Mouse (Mus musculus) neural tube, embryonic 12.5 days (tissue): Measurements from ENCODE around the gene Cyp11a1. TPM values are rescaled to one million over a fixed set of nuclear protein-coding genes. Genes with fewer than 3 reads are reported as not detected.

Experiments used
- ATAC-seq: fragments of 200-750 bp; cut with Nextera tagmentation; 2 replicates; pipeline ENCODE4 v1.8.0; 2017; ENCODE audit warnings: low read depth, mild to moderate bottlenecking, moderate TSS enrichment, moderate library complexity; ENCODE audit not compliant: low FRiP score
- H3K27ac ChIP-seq: fragments of 300-500 bp; sonication (generic); 2 replicates; pipeline ENCODE4 v1.5.1; 2016
- H3K27me3 ChIP-seq: fragments of 300-500 bp; sonication (generic); replicated peaks from 2 replicates; pipeline ENCODE4 v1.6.1; 2016; ENCODE audit warnings: mild to moderate bottlenecking
- H3K36me3 ChIP-seq: fragments of 300-500 bp; sonication (generic); 2 replicates; pipeline ENCODE4 v1.6.1; 2016; ENCODE audit warnings: mild to moderate bottlenecking
- H3K4me1 ChIP-seq: fragments of 300-500 bp; sonication (generic); 2 replicates; pipeline ENCODE4 v1.6.1; 2016
- H3K4me2 ChIP-seq: fragments of 300-500 bp; sonication (generic); replicated peaks from 2 replicates; pipeline ENCODE4 v1.6.1; 2016; ENCODE audit warnings: mild to moderate bottlenecking
- H3K4me3 ChIP-seq: fragments of 300-500 bp; sonication (generic); 2 replicates; pipeline ENCODE4 v1.5.1; 2016
- H3K9ac ChIP-seq: fragments of 300-500 bp; sonication (generic); 2 replicates; pipeline ENCODE4 v1.6.1; 2016; ENCODE audit warnings: mild to moderate bottlenecking
- H3K9me3 ChIP-seq: fragments of 300-500 bp; sonication (generic); 2 replicates; pipeline ENCODE4 v1.6.1; 2016; ENCODE audit warnings: mild to moderate bottlenecking
- WGBS: fragments of 180-500 bp; shearing (Covaris S2); methylation state at CpG from one replicate; pipeline ENCODE4 v1.1.7; 2016; 5-methylcytosine and 5-hydroxymethylcytosine counted together
- polyA plus RNA-seq: library from polyadenylated mRNA; unstranded; fragments of >200 nt; fragmentation: Nextera tagmentation; extraction: Ambion mirVana; gene quantifications from 2 replicates; pipeline ENCODE4 v1.2.1, GENCODE M21; 2016

The Cyp11a1 gene
- polyA plus RNA-seq, 1 experiment from 2014 or later, result not detected

DNA sequence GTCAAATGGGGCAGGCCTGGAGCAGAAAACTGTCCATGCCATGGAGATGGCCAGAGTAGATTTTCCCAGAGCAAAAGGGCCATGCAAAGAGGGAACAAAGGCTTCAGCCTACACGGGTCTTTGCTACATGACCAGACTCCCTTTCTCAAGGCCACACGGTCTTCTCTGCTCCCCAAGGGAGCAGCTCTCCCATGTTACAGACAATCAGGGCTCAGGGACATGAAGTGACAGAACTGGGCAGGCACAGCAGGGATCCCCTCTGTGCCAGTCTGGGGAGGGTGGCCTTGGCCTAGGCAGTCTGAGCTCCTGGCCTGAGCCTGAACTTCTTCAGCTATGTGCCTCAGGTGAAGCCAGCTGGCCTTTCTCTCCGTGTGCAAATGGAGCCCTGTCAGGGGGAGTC lies 47.3 kb downstream of the Cyp11a1 start:
- no peak overlapping the region for H3K27ac ChIP-seq
- no peak overlapping the region for H3K9ac ChIP-seq
- H3K4me3 ChIP-seq, result no peak overlapping the region
- no peaks in the 10 kb centered on the region for H3K36me3 ChIP-seq
- H3K9me3 ChIP-seq, result no peaks in the 10 kb centered on the region
- H3K27me3 ChIP-seq, result peaks cover 18% of the 10 kb centered on the region; the same call in 1 of the 2 replicates
- peaks cover 39% of the 10 kb centered on the region for H3K4me1 ChIP-seq
- no peak overlapping the region for H3K4me2 ChIP-seq
- WGBS, result 51% methylated on average over 3 of the region's 3 CpGs
- ATAC-seq, result no peak

DNA sequence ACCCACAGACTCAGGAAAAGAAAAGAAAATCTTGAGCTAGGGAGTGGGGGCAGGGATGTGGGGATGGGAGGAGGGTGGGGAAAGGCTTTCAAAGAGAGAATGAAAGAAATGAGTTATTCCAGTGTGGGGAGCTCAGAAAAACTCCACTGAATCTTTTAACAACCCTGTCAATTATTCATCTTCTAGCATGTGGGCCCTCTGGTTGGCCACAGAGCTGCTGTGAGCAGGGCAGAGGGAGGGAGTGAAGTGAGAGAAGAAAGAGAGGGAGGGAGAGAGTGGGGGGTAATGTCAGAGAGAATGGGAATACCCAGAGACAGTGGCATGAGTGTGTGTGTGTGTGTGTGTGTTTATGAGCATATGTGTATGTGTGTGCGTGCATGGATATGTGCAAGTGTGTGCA lies 47.8 kb downstream of the Cyp11a1 start:
- Histone ChIP-seq H3K27me3 (peaks cover 18% of the 10 kb centered on the region; the same call in 1 of the 2 replicates), H3K4me3 (no peak overlapping the region), H3K36me3 (no peaks in the 10 kb centered on the region), H3K4me2 (no peak overlapping the region), H3K9me3 (no peaks in the 10 kb centered on the region), H3K4me1 (peaks cover 34% of the 10 kb centered on the region), H3K9ac (no peak overlapping the region), H3K27ac (no peak overlapping the region)
- ATAC-seq, result no peak
- 97% methylated on average over 1 of the region's 1 CpGs for WGBS

DNA sequence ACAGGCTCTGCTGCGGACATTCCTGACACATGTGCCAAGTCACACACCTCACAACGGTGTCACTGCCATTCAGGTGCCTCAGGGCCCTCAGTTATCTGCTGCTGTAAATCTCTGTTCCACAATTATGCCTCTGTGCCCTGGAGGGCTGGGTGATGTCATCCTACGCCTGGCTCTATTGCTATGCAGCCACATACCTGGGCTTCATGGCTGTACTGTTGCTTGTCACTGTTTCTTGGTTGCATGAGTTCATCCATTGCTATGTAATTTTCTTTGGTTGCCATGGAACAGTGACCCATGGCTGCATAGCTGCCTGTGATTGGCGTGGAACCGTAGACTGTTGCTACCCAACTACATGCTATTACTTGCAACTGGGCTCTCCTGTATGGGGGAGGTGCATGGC lies 49.5 kb downstream of the Cyp11a1 start:
- H3K36me3 ChIP-seq, result no peaks in the 10 kb centered on the region
- peaks cover 10% of the 10 kb centered on the region; the same call in 1 of the 2 replicates for H3K27me3 ChIP-seq
- no peak overlapping the region for H3K4me2 ChIP-seq
- no peak for ATAC-seq
- peaks cover 30% of the 10 kb centered on the region for H3K4me1 ChIP-seq
- no peaks in the 10 kb centered on the region for H3K9me3 ChIP-seq
- H3K4me3 ChIP-seq, result no peak overlapping the region
- 73% methylated on average over 5 of the region's 5 CpGs for WGBS
- no peak overlapping the region for H3K27ac ChIP-seq
- no peak overlapping the region for H3K9ac ChIP-seq

DNA sequence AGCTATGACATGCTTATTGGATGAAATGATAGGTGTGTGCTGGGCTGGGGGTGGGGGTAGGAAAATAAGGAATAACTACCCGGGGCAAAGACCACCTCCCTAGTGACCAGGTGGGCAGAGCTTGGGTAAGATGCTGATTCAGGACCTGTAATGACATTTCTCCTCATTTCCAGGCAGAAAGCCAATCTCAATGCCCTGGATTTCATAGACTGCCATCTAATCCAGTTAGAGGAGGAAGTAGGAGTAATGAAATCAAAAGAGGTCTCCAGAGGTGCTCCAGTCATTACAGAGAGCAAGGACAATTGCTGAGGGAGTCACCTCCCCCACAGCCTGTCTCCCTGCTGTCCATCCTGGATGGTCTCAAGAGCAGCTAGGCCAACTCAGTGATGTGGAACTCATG lies 53.7 kb downstream of the Cyp11a1 start:
- no peak for ATAC-seq
- H3K4me3 ChIP-seq, result no peak overlapping the region
- peaks cover 26% of the 10 kb centered on the region for H3K4me1 ChIP-seq
- WGBS, result 67% methylated on average over 1 of the region's 1 CpGs
- no peak overlapping the region for H3K9ac ChIP-seq
- no peaks in the 10 kb centered on the region for H3K36me3 ChIP-seq
- H3K4me2 ChIP-seq, result no peak overlapping the region
- peaks cover 22% of the 10 kb centered on the region; the same call in 1 of the 2 replicates for H3K27me3 ChIP-seq
- no peak overlapping the region for H3K27ac ChIP-seq
- H3K9me3 ChIP-seq, result no peaks in the 10 kb centered on the region

DNA sequence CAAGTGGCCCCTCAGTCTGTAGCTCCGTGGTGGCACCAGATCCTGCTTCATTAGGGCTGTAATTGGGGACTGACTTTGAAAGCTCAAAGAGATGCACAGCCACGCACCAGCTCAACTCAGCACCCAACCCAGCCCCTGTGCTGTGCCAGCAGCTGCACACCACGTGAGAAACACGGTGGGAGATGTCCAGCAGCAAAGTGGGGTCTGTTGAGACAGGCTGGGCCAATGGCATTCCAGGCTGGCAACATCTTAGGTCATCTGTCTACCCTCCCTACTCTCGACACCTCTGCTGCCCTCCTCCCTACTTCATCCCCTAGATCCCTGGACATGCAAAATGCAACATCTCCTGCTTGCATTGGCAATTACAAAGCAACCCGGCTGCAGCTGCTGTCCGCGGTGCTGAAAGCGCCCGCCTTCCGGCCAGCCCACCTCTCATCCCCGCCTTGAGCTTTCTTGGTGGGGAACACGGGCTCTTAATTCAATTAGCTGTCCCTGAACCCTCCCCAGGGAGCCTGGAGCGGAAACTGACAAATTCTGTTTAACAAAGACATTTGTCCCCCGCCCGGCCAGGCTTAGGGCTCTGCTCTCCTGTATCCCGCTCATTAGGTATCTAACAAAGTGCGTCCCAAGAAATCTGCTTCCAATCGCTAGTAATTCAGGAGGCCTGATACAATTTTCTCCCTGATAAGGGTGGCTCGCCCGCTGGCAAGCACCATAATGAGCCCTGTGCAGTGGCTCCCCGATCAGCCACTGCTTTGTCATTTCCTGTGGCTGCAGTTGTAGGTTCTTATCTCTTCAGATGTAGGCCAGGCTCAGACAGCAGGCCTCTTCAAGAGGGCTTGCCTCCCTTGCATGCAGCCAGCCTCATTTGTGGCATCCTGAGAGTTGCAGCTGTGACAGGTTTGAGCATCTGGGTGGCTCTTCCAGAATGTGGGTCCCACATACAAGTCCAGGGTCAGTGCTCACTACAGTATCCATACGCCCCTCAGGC lies 54.8 kb downstream of the Cyp11a1 start:
- no peak overlapping the region for H3K27ac ChIP-seq
- H3K36me3 ChIP-seq, result no peaks in the 10 kb centered on the region
- H3K4me1 ChIP-seq, result peaks cover 19% of the 10 kb centered on the region
- no peak overlapping the region for H3K9ac ChIP-seq
- ATAC-seq, result peak; percentile 44; the same call in 1 of the 2 replicates
- H3K4me2 ChIP-seq, result 0 out of 2 replicates have a peak overlapping the region, but pooled peaks have one; percentile 8
- H3K27me3 ChIP-seq, result peaks cover 22% of the 10 kb centered on the region; the same call in 1 of the 2 replicates
- WGBS, result 13% methylated on average over 23 of the region's 23 CpGs
- no peaks in the 10 kb centered on the region for H3K9me3 ChIP-seq
- H3K4me3 ChIP-seq, result no peak overlapping the region

DNA sequence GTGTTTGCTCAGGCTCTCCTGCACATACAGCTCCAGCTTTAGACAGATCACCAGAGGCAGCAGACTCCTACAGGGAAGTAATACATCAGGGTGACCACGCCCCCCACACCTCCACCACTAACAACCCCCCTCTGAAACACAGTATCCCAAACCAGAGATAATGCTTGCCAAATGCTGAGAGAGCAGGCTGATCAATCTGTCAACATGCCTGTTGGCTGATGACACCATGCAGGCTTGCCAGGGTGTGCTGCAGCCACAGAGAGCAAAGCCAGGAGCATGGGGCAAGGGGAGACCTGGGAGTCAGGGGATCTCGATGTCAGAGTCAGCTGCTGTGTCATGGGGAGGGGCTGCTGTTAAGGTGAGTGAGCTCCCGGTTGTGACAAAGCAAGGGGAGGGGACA lies 57.3 kb downstream of the Cyp11a1 start, which contains the start of gene Stra6:
Gene Stra6, plus strand, starts transcription at position 258 of the 400 bp plus-strand sequence.
- Histone ChIP-seq H3K27me3 (peaks cover 18% of the 10 kb centered on the region; the same call in 1 of the 2 replicates), H3K4me3 (no peak within 1 kb of the TSS), H3K36me3 (no peaks in the 10 kb centered on the region), H3K27ac (no peak within 1 kb of the TSS), H3K9ac (no peak within 1 kb of the TSS), H3K9me3 (no peaks in the 10 kb centered on the region), H3K4me1 (peaks cover 27% of the 10 kb centered on the region), H3K4me2 (no peak within 1 kb of the TSS)
- 25% methylated on average over 3 of the region's 3 CpGs for WGBS
- no peak for ATAC-seq

DNA sequence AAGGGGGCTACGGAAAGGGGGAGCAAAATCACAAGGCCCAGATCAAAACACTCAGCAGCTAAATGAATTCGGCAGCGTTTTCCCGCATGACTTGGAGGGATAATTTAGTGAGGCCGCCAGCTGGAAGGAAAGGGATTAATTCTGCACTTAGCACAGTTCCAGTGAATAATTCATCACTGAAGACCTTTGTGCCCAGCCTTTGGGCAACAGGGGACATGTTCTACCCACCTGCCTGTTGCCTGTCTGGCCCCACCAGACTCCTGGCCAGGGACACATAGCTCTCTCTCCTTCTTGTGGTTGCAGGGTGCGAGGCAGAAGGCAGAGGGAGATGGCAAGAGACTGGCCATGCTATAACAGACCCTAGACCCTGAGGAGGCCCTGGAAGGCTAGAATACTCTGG lies 59.3 kb downstream of the Cyp11a1 start:
- H3K4me3 ChIP-seq, result no peak overlapping the region
- H3K9me3 ChIP-seq, result no peaks in the 10 kb centered on the region
- no peak overlapping the region for H3K4me2 ChIP-seq
- H3K36me3 ChIP-seq, result no peaks in the 10 kb centered on the region
- H3K9ac ChIP-seq, result no peak overlapping the region
- no peak overlapping the region for H3K27ac ChIP-seq
- H3K27me3 ChIP-seq, result peaks cover 18% of the 10 kb centered on the region; the same call in 1 of the 2 replicates
- 34% methylated on average over 6 of the region's 6 CpGs for WGBS
- peaks cover 21% of the 10 kb centered on the region for H3K4me1 ChIP-seq
- ATAC-seq, result no peak

DNA sequence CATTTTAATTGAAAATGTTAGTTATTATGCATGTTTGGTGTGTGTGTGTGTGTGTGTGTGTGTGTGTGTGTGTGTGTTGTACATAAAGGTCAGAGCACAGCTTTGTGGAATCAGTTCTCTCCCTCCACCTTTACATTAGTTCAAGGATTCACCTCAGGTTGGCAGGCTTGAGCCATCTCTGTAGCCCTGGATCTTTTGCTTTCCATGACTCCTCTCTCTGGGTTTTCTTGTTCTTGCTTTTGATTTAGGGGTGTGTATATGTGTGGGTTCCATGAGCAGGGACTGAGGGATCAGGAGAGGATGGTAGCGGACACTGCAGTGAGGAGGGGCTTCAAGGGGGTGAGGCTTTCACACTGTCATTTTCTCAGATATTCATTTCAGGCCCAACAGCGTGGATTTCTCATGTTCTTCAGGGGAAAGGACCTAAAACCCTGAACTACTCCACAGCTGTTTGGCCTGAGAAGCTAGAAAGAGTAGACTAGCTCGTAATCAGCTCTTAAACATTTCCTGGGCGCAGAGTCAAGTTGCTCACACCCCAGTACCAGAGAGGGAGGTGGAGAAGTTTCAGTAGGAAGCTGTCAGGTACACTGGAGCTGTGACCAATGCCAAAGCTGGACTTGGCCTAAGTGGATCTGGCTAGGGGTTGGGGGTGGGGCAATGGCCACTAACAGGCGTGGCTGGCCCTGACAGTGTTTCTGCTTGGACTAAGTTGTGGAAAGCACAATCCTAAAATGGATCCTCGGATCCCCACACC lies 59.9 kb downstream of the Cyp11a1 start:
- no peak for ATAC-seq
- Histone ChIP-seq H3K27ac (no peak overlapping the region), H3K4me1 (peaks cover 17% of the 10 kb centered on the region)

DNA sequence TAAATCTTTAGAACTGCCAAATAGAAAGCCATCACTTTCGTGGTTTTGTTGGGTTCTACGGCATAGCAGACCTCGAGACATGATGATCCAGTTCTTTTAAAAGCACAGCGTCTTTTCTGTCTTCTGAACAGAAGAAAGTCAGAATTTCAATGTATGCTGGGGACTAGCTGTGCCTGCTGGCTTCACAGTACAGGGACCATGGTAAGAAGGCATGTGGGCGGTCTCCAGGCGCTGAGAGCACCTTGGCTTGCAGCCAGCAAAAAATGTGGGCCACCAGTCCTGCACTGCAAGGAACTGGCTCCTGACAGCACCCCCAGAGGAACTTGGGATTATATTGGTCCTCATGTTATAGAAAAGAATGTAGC lies 60.5 kb downstream of the Cyp11a1 start:
- H3K4me1 ChIP-seq, result peaks cover 17% of the 10 kb centered on the region
- no peaks in the 10 kb centered on the region for H3K36me3 ChIP-seq
- H3K4me2 ChIP-seq, result no peak overlapping the region
- no peak overlapping the region for H3K4me3 ChIP-seq
- peaks cover 17% of the 10 kb centered on the region; the same call in 1 of the 2 replicates for H3K27me3 ChIP-seq
- no peak overlapping the region for H3K27ac ChIP-seq
- H3K9ac ChIP-seq, result no peak overlapping the region
- H3K9me3 ChIP-seq, result no peaks in the 10 kb centered on the region
- 78% methylated on average over 6 of the region's 6 CpGs for WGBS
- ATAC-seq, result no peak

More for the DNA sequence above, 59.9 kb downstream of the Cyp11a1 start:
- Histone ChIP-seq H3K4me2 (no peak overlapping the region), H3K4me3 (no peak overlapping the region), H3K27me3 (peaks cover 21% of the 10 kb centered on the region; the same call in 1 of the 2 replicates), H3K9ac (no peak overlapping the region), H3K9me3 (no peaks in the 10 kb centered on the region), H3K36me3 (no peaks in the 10 kb centered on the region)
- 82% methylated on average over 6 of the region's 6 CpGs for WGBS

DNA sequence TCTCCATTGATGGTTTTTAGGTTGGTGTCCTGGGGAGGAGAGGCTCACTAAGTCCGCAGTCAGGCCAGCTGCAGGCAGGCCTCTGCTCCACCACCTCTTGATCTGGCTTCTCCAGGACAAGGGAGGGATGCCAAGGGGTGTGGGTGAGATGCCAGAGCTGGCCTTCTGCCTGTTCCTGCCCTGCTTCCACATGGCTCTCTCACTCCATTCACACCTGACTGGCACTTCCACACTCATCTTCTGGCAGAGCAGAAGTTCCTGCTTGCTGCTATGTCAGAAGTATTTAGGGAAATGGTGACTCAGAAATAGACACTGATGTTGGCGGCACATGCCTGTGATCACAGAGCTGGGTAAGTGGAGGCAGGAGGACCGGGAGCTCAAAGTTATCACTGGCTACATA lies 61.3 kb downstream of the Cyp11a1 start:
- H3K4me2 ChIP-seq, result no peak overlapping the region
- 0 out of 2 replicates have a peak, but pooled peaks cover 16% of the 10 kb centered on the region for H3K27me3 ChIP-seq
- H3K4me1 ChIP-seq, result peaks cover 17% of the 10 kb centered on the region
- 82% methylated on average over 3 of the region's 3 CpGs for WGBS
- no peaks in the 10 kb centered on the region for H3K9me3 ChIP-seq
- no peak overlapping the region for H3K9ac ChIP-seq
- no peaks in the 10 kb centered on the region for H3K36me3 ChIP-seq
- no peak overlapping the region for H3K4me3 ChIP-seq
- ATAC-seq, result no peak
- no peak overlapping the region for H3K27ac ChIP-seq

DNA sequence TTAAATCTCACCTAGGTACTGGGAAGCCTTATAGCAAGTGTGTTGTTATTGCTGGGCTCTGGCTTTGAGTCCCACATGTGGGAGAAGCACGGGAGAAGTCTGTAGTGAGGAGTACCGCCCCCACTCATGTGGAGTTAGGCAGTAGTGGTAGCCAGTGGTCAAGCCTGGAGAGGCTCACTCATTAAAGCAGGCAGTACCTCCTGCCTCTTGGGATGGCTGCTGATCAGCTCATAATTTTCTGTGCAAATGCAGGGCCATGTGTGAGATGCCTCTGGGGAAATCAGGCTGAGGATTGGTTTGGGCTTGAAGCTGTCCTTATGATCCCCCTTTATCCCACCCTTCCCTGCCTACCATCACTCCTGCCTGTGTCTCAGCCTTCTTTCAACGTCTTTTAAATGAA lies 68.3 kb downstream of the Cyp11a1 start:
- Histone ChIP-seq H3K4me2 (no peak overlapping the region), H3K9me3 (no peaks in the 10 kb centered on the region), H3K27ac (no peak overlapping the region), H3K4me3 (no peak overlapping the region), H3K27me3 (peaks cover 14% of the 10 kb centered on the region), H3K9ac (no peak overlapping the region), H3K4me1 (0 out of 2 replicates have a peak, but pooled peaks cover 6% of the 10 kb centered on the region), H3K36me3 (no peaks in the 10 kb centered on the region)
- 48% methylated on average over 3 of the region's 3 CpGs for WGBS
- no peak for ATAC-seq
